In the genomic region with DNA sequence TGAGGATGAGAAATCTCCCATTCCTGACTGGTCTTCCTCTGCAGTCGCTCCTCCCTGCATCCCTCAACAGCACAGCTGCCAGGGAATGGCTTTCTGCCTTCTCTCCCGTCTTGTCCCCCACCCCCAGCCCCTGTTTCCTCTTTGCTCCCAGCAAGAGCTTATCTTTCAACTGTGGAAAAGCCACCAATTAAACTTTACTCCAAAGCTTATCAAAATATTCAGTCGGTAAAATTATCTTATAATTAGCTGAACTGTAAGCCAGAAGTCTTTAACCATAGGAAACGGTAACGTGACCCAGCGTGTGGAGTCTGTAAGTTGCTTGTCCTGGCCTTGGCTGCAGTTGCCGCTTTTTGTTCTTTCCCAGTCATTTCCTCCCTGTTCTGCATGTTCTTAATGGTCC, we compare ENCODE assay signal across 26 mouse cellular contexts.
DNase-seq lines count a peak whose midpoint lies in the region; ATAC-seq and TF ChIP-seq lines count a peak whose summit lies in the region.
"Had no signal": no experiment of that assay in that cellular context is flagged by ENCODE, and none has a peak within 500 bp of the region (broad histone marks: within the 10 kb centered on the region; RNA-seq: fewer than 3 reads in every experiment).

No protein-coding gene starts in this region.

- TF ChIP-seq POLR2A in limb, embryonic 14.5 days (IDR thresholded peaks at IDR 0.05; ENCODE audit: borderline replicate concordance, extremely low read depth, insufficient read depth, insufficient read length): no peak

- no peak for ATAC-seq in forebrain, embryonic 11.5 days (replicated peaks; ENCODE audit: low FRiP score)
- no peak for ATAC-seq in midbrain, embryonic 13.5 days
- no peak for ATAC-seq in limb, embryonic 14.5 days (ENCODE audit: low FRiP score, low read depth)
- ATAC-seq: forebrain, embryonic 15.5 days; intestine, postnatal 0 days; liver, embryonic 12.5 days; midbrain, embryonic 15.5 days had no signal

- H3K9me3 ChIP-seq in forebrain, embryonic 10.5 days: no peaks in the 10 kb centered on the region
- H3K9me3 ChIP-seq in forebrain, embryonic 11.5 days (ENCODE audit: control insufficient read depth, low read length): no peaks in the 10 kb centered on the region
- H3K9me3 ChIP-seq in midbrain, embryonic 10.5 days (replicated peaks): no peaks in the 10 kb centered on the region
- H3K9me3 ChIP-seq in midbrain, embryonic 13.5 days: no peaks in the 10 kb centered on the region
- H3K9me3 ChIP-seq in limb, embryonic 14.5 days (ENCODE audit: control insufficient read depth, low read length): no peaks in the 10 kb centered on the region
- H3K9me3 ChIP-seq: embryonic facial prominence, embryonic 13.5 days; forebrain, embryonic 15.5 days; heart, embryonic 10.5 days; liver, embryonic 12.5 days; megakaryocyte, embryonic 14.5 days; midbrain, embryonic 15.5 days; neural tube, embryonic 12.5 days had no signal

- 38% methylated on average over 7 of the region's 7 CpGs for WGBS in forebrain, embryonic 10.5 days
- WGBS in forebrain, embryonic 11.5 days: 52% methylated on average over 7 of the region's 7 CpGs
- WGBS in midbrain, embryonic 10.5 days: 50% methylated on average over 7 of the region's 7 CpGs
- WGBS in midbrain, embryonic 13.5 days: 51% methylated on average over 7 of the region's 7 CpGs
- WGBS in limb, embryonic 14.5 days: 21% methylated on average over 7 of the region's 7 CpGs

- H3K27me3 ChIP-seq in forebrain, embryonic 10.5 days (ENCODE audit: poor library complexity, severe bottlenecking): peaks cover 22% of the 10 kb centered on the region; the same call in 1 of the 2 replicates
- no peaks in the 10 kb centered on the region for H3K27me3 ChIP-seq in forebrain, embryonic 11.5 days (ENCODE audit: control insufficient read depth, insufficient read depth, low read length)
- H3K27me3 ChIP-seq in midbrain, embryonic 10.5 days (ENCODE audit: low read depth, poor library complexity, severe bottlenecking): peaks cover 20% of the 10 kb centered on the region
- no peaks in the 10 kb centered on the region for H3K27me3 ChIP-seq in midbrain, embryonic 13.5 days
- H3K27me3 ChIP-seq in limb, embryonic 14.5 days (ENCODE audit: control insufficient read depth, insufficient read depth, low read length): no peaks in the 10 kb centered on the region
- H3K27me3 ChIP-seq: forebrain, embryonic 15.5 days; midbrain, embryonic 15.5 days; neural tube, embryonic 12.5 days had no signal

- H3K36me3 ChIP-seq in forebrain, embryonic 10.5 days (replicated peaks): no peaks in the 10 kb centered on the region
- no peaks in the 10 kb centered on the region for H3K36me3 ChIP-seq in forebrain, embryonic 11.5 days (ENCODE audit: control insufficient read depth, insufficient read depth, low read length)
- H3K36me3 ChIP-seq in midbrain, embryonic 10.5 days: no peaks in the 10 kb centered on the region
- H3K36me3 ChIP-seq in midbrain, embryonic 13.5 days: no peaks in the 10 kb centered on the region
- no peaks in the 10 kb centered on the region for H3K36me3 ChIP-seq in limb, embryonic 14.5 days (ENCODE audit: control insufficient read depth, insufficient read depth, low read length)
- H3K36me3 ChIP-seq: embryonic facial prominence, embryonic 13.5 days; forebrain, embryonic 15.5 days; heart, embryonic 10.5 days; liver, embryonic 12.5 days; midbrain, embryonic 15.5 days; neural tube, embryonic 12.5 days had no signal

- peak overlapping the region; percentile 71 for H3K27ac ChIP-seq in forebrain, embryonic 10.5 days
- H3K27ac ChIP-seq in forebrain, embryonic 11.5 days (ENCODE audit: low read depth, low read length): no peak overlapping the region
- H3K27ac ChIP-seq in midbrain, embryonic 10.5 days (replicated peaks): peak overlapping the region; percentile 79
- H3K27ac ChIP-seq in midbrain, embryonic 13.5 days: no peak overlapping the region
- H3K27ac ChIP-seq in limb, embryonic 14.5 days (replicated peaks; ENCODE audit: low read depth, low read length): no peak overlapping the region
- H3K27ac ChIP-seq: embryonic facial prominence, embryonic 13.5 days; forebrain, embryonic 15.5 days; liver, embryonic 12.5 days; midbrain, embryonic 15.5 days; neural tube, embryonic 12.5 days; stomach, postnatal 0 days had no signal

- H3K4me3 ChIP-seq in forebrain, embryonic 10.5 days: no peak overlapping the region
- H3K4me3 ChIP-seq in forebrain, embryonic 11.5 days (ENCODE audit: low read depth, low read length): no peak overlapping the region
- H3K4me3 ChIP-seq in midbrain, embryonic 10.5 days: no peak overlapping the region
- no peak overlapping the region for H3K4me3 ChIP-seq in midbrain, embryonic 13.5 days (replicated peaks)
- no peak overlapping the region for H3K4me3 ChIP-seq in limb, embryonic 14.5 days (replicated peaks; ENCODE audit: low read length)
- H3K4me3 ChIP-seq: embryonic facial prominence, embryonic 13.5 days; forebrain, embryonic 15.5 days; heart, embryonic 10.5 days; liver, embryonic 12.5 days; megakaryocyte, embryonic 14.5 days; midbrain, embryonic 15.5 days; neural tube, embryonic 12.5 days had no signal

- H3K9ac ChIP-seq in forebrain, embryonic 11.5 days (ENCODE audit: low read length): no peak overlapping the region
- no peak overlapping the region for H3K9ac ChIP-seq in midbrain, embryonic 13.5 days (replicated peaks)
- no peak overlapping the region for H3K9ac ChIP-seq in limb, embryonic 14.5 days (ENCODE audit: low read depth, low read length, severe bottlenecking)
- H3K9ac ChIP-seq: embryonic facial prominence, embryonic 13.5 days; forebrain, embryonic 15.5 days; liver, embryonic 12.5 days; midbrain, embryonic 15.5 days; neural tube, embryonic 12.5 days had no signal

- peaks cover 53% of the 10 kb centered on the region for H3K4me1 ChIP-seq in forebrain, embryonic 10.5 days
- H3K4me1 ChIP-seq in forebrain, embryonic 11.5 days (replicated peaks; ENCODE audit: control insufficient read depth, insufficient read depth, low read length): peaks cover 11% of the 10 kb centered on the region
- peaks cover 48% of the 10 kb centered on the region for H3K4me1 ChIP-seq in midbrain, embryonic 10.5 days
- peaks cover 10% of the 10 kb centered on the region for H3K4me1 ChIP-seq in midbrain, embryonic 13.5 days (replicated peaks)
- H3K4me1 ChIP-seq in limb, embryonic 14.5 days (ENCODE audit: control insufficient read depth, insufficient read depth, low read length): peaks cover 24% of the 10 kb centered on the region
- H3K4me1 ChIP-seq: forebrain, embryonic 15.5 days had no signal

- DNase-seq in forebrain, embryonic 10.5 days (ENCODE audit: extremely low spot score, low spot score): no peak
- DNase-seq in forebrain, embryonic 11.5 days (ENCODE audit: low spot score): no peak
- DNase-seq in kidney, postnatal 10 days: peak; percentile 57
- DNase-seq in kidney, adult 8-10 months: no peak
- no peak for DNase-seq in midbrain, embryonic 10.5 days (ENCODE audit: low spot score)
- DNase-seq in limb, embryonic 14.5 days (ENCODE audit: low spot score): peak; percentile 24
- DNase-seq in heart, postnatal 4 days: no peak
- DNase-seq: adrenal gland, postnatal 10 days; cerebellum, adult 2 months; cerebellum, postnatal 25 days; gastrocnemius, postnatal 10 days; layer of hippocampus, adult 9-11 months; lung, adult 2 months; right cerebral cortex, postnatal 14 days; thymus, adult 2 months; thymus, postnatal 4 days had no signal

- H3K4me2 ChIP-seq in forebrain, embryonic 11.5 days (ENCODE audit: low read depth, low read length, severe bottlenecking): no peak overlapping the region
- no peak overlapping the region for H3K4me2 ChIP-seq in midbrain, embryonic 13.5 days (replicated peaks)
- no peak overlapping the region for H3K4me2 ChIP-seq in limb, embryonic 14.5 days (replicated peaks; ENCODE audit: low read depth, low read length, severe bottlenecking)
- H3K4me2 ChIP-seq: embryonic facial prominence, embryonic 13.5 days; forebrain, embryonic 15.5 days; liver, embryonic 12.5 days; midbrain, embryonic 15.5 days; neural tube, embryonic 12.5 days had no signal

Comparison
In these comparisons a context has a peak if more than half of its experiments do, and no peak if none do; other contexts are left out.
1. DNase-seq: peak in kidney, postnatal 10 days (single experiment) and limb, embryonic 14.5 days (single experiment); none in forebrain, embryonic 10.5 days (single experiment), forebrain, embryonic 11.5 days (single experiment), kidney, adult 8-10 months (0 of 2), midbrain, embryonic 10.5 days (single experiment) and heart, postnatal 4 days (single experiment).
2. H3K27ac ChIP-seq: peak in forebrain, embryonic 10.5 days (single experiment) and midbrain, embryonic 10.5 days (single experiment); none in forebrain, embryonic 11.5 days (single experiment), midbrain, embryonic 13.5 days (single experiment) and limb, embryonic 14.5 days (single experiment).